ENCODE assay signal across 8 mouse cellular contexts in genomic region chr13:93771588-93772278, GRCm38 (mm10). TPM values are rescaled to one million over a fixed set of nuclear protein-coding genes. Genes with fewer than 3 reads are reported as not detected.
DNase-seq lines count a peak whose midpoint lies in the region; ATAC-seq and TF ChIP-seq lines count a peak whose summit lies in the region.

Gene Arsb (plus strand): TSS chr13:93771630.

- peaks cover 9% of the 10 kb centered on the region; the same call in 1 of the 2 replicates for H3K4me1 ChIP-seq in embryonic facial prominence, embryonic 12.5 days
- H3K4me1 ChIP-seq in limb, embryonic 11.5 days (ENCODE audit: control insufficient read depth, insufficient read depth, low read length) = peaks cover 8% of the 10 kb centered on the region
- H3K4me1 ChIP-seq in midbrain, embryonic 13.5 days (replicated peaks) = peaks cover 17% of the 10 kb centered on the region
- no peaks in the 10 kb centered on the region; the same call in 1 of the 2 replicates for H3K4me1 ChIP-seq in small intestine, adult 2 months (ENCODE audit: control insufficient read depth, insufficient read depth, insufficient read length, low read length)

- H3K9me3 ChIP-seq in embryonic facial prominence, embryonic 12.5 days = no peaks in the 10 kb centered on the region
- H3K9me3 ChIP-seq in limb, embryonic 11.5 days (ENCODE audit: control insufficient read depth, low read length) = no peaks in the 10 kb centered on the region
- no peaks in the 10 kb centered on the region for H3K9me3 ChIP-seq in midbrain, embryonic 13.5 days

- 0 out of 2 replicates have a peak, but pooled peaks cover 3% of the 10 kb centered on the region for H3K27me3 ChIP-seq in embryonic facial prominence, embryonic 12.5 days
- no peaks in the 10 kb centered on the region for H3K27me3 ChIP-seq in limb, embryonic 11.5 days (ENCODE audit: control insufficient read depth, insufficient read depth, low read length)
- no peaks in the 10 kb centered on the region for H3K27me3 ChIP-seq in midbrain, embryonic 13.5 days
- H3K27me3 ChIP-seq in small intestine, adult 2 months (ENCODE audit: control insufficient read depth, insufficient read depth, low read length) = no peaks in the 10 kb centered on the region

- H3K9ac ChIP-seq in embryonic facial prominence, embryonic 12.5 days = peak within 1 kb of the TSS; percentile 83
- H3K9ac ChIP-seq in limb, embryonic 11.5 days (ENCODE audit: low read length) = peak within 1 kb of the TSS; percentile 82
- H3K9ac ChIP-seq in midbrain, embryonic 13.5 days (replicated peaks) = peak within 1 kb of the TSS; percentile 86

- WGBS in embryonic facial prominence, embryonic 12.5 days = under 1% methylated on average over 66 of the region's 66 CpGs
- WGBS in limb, embryonic 11.5 days = under 1% methylated on average over 66 of the region's 66 CpGs
- under 1% methylated on average over 66 of the region's 66 CpGs for WGBS in midbrain, embryonic 13.5 days
- under 1% methylated on average over 65 of the region's 66 CpGs for WGBS in small intestine, adult 2 months

- peak within 1 kb of the TSS; percentile 95 for H3K4me2 ChIP-seq in embryonic facial prominence, embryonic 12.5 days (replicated peaks)
- peak within 1 kb of the TSS; percentile 97 for H3K4me2 ChIP-seq in limb, embryonic 11.5 days (ENCODE audit: low read depth, severe bottlenecking)
- peak within 1 kb of the TSS; percentile 88 for H3K4me2 ChIP-seq in midbrain, embryonic 13.5 days (replicated peaks)

- H3K4me3 ChIP-seq in embryonic facial prominence, embryonic 12.5 days = peak within 1 kb of the TSS; percentile 67
- peak within 1 kb of the TSS; percentile 56 for H3K4me3 ChIP-seq in limb, embryonic 11.5 days (ENCODE audit: low read depth, low read length)
- H3K4me3 ChIP-seq in midbrain, embryonic 13.5 days (replicated peaks) = peak within 1 kb of the TSS; percentile 62
- H3K4me3 ChIP-seq in small intestine, adult 2 months (ENCODE audit: low read depth, low read length) = peak within 1 kb of the TSS; percentile 64

- peak within 1 kb of the TSS; percentile 87 for H3K27ac ChIP-seq in embryonic facial prominence, embryonic 12.5 days
- peak within 1 kb of the TSS; percentile 89 for H3K27ac ChIP-seq in limb, embryonic 11.5 days (replicated peaks; ENCODE audit: low read depth, low read length)
- peak within 1 kb of the TSS; percentile 94 for H3K27ac ChIP-seq in midbrain, embryonic 13.5 days
- H3K27ac ChIP-seq in small intestine, adult 2 months (ENCODE audit: insufficient read depth, low read depth, low read length) = peak within 1 kb of the TSS; percentile 45

- peak; percentile 54; the same call in 1 of the 2 replicates for TF ChIP-seq POLR2A in small intestine, adult 2 months (IDR thresholded peaks at IDR 0.05; ENCODE audit: low read depth, low read length)

- H3K36me3 ChIP-seq in embryonic facial prominence, embryonic 12.5 days = no peaks in the 10 kb centered on the region
- no peaks in the 10 kb centered on the region for H3K36me3 ChIP-seq in limb, embryonic 11.5 days (ENCODE audit: control insufficient read depth, insufficient read depth, low read length)
- no peaks in the 10 kb centered on the region for H3K36me3 ChIP-seq in midbrain, embryonic 13.5 days
- H3K36me3 ChIP-seq in small intestine, adult 2 months (ENCODE audit: control insufficient read depth, insufficient read depth, low read length) = no peaks in the 10 kb centered on the region

- ATAC-seq in embryonic facial prominence, embryonic 12.5 days (ENCODE audit: insufficient number of reproducible peaks, insufficient read depth, low FRiP score, low TSS enrichment) = peak; percentile 90
- ATAC-seq in limb, embryonic 11.5 days (ENCODE audit: insufficient number of reproducible peaks, low FRiP score, low TSS enrichment, low read depth) = peak; percentile 92
- peak; percentile 96 for ATAC-seq in midbrain, embryonic 13.5 days

- DNase-seq in layer of hippocampus, adult 11-12 months (ENCODE audit: low spot score) = peak; percentile 82
- no peak for DNase-seq in layer of hippocampus, adult 9-10 months (ENCODE audit: low spot score)
- peak; percentile 99 for DNase-seq in heart, adult 11 months
- DNase-seq in kidney, adult 11 months = peak; percentile 87
- peak; percentile 90 for DNase-seq in limb, embryonic 11.5 days (ENCODE audit: low spot score)

- peak; percentile 76; the same call in 1 of the 2 replicates for TF ChIP-seq CTCF in small intestine, adult 2 months (IDR thresholded peaks at IDR 0.05; ENCODE audit: extremely low read depth, insufficient read length, insufficient replicate concordance, low read depth, low read length)

RNA-seq across cellular contexts. Expression of gene Arsb, which starts in this region (rescaled TPM):
- 10.4 and 12.5 TPM in 2 replicates for polyA plus RNA-seq in embryonic facial prominence, embryonic 12.5 days (2016; fragmentation: Nextera tagmentation; extraction: Ambion mirVana)
- polyA plus RNA-seq in limb, embryonic 11.5 days (2014; fragmentation: Nextera tagmentation; extraction: Ambion mirVana) = 10.2 and 12.0 TPM in 2 replicates
- 6.6 and 7.3 TPM in 2 replicates for polyA plus RNA-seq in midbrain, embryonic 13.5 days (2015; fragmentation: Nextera tagmentation; extraction: Ambion mirVana)
- 6.3 and 6.7 TPM in 2 replicates for polyA plus RNA-seq in small intestine, adult 2 months (2012; rRNA removed)
